Mouse (Mus musculus) gastrocnemius, adult 18-20 months (tissue): ENCODE measurements around the gene Fdxacb1. TPM values are rescaled to one million over a fixed set of nuclear protein-coding genes. Genes with fewer than 3 reads are reported as not detected.
A peak's percentile ranks its signal among the peaks of the same experiment; 100 is the strongest.

Experiments
- DNase-seq: peaks from one replicate; pipeline ENCODE4 v3.0.0; 2021; ENCODE audit warnings: low spot score
- long read RNA-seq, 2 experiments: library from polyadenylated mRNA; stranded (forward); transcript quantifications; one replicate each; pipeline ENCODE4 v2.0.0; 2021
- total RNA-seq, 2 experiments: library from RNA; stranded (reverse); gene quantifications; 2 replicates each; pipeline ENCODE4 v1.2.3; 2021

Gene Fdxacb1
- 1 to 10 TPM; 4.2 to 4.4 TPM for total RNA-seq
- long read RNA-seq, experiment 1, transcript Fdxacb1-201 (5 exons, 2,658 nt): major isoform, 7 of 9 reads
- long read RNA-seq, experiment 1, partial matches to known transcripts: 0 of 9 reads
- long read RNA-seq, experiment 1, other reads (novel, unspliced or antisense): 2 of 9 reads
- long read RNA-seq, experiment 2, partial matches to known transcripts: 0 of 4 reads
- long read RNA-seq, experiment 2, other reads (novel, unspliced or antisense): 0 of 4 reads

- peak; percentile 99 for DNase-seq
These were observed at the start of gene Fdxacb1 for GRCm38 (mm10) chr9:50768107-50769002. TSS of gene Fdxacb1 (plus strand) at chr9:50768236.

GRCm38 (mm10) chr9:50718878-50719277, 49.2 kb upstream of the Fdxacb1 start:
- DNase-seq: no peak

- DNase-seq: no peak
These were observed 47.0 kb upstream of the Fdxacb1 start for GRCm38 (mm10) chr9:50721061-50721460.

- DNase-seq: no peak
These were observed 45.6 kb upstream of the Fdxacb1 start for GRCm38 (mm10) chr9:50722451-50722911.

GRCm38 (mm10) chr9:50723406-50723805, 44.6 kb upstream of the Fdxacb1 start:
- DNase-seq: peak; percentile 74

- DNase-seq: no peak
These were observed 43.9 kb upstream of the Fdxacb1 start for GRCm38 (mm10) chr9:50724147-50724546.

GRCm38 (mm10) chr9:50724661-50725330, 43.2 kb upstream of the Fdxacb1 start:
- no peak for DNase-seq

GRCm38 (mm10) chr9:50725921-50726590, 42.0 kb upstream of the Fdxacb1 start:
- no peak for DNase-seq

- peak; percentile 28 for DNase-seq
These were observed 40.7 kb upstream of the Fdxacb1 start for GRCm38 (mm10) chr9:50727171-50727924.

GRCm38 (mm10) chr9:50727925-50728651, 39.9 kb upstream of the Fdxacb1 start:
- DNase-seq: peak; percentile 42

- DNase-seq: no peak
These were observed 38.4 kb upstream of the Fdxacb1 start for GRCm38 (mm10) chr9:50729600-50729999.

GRCm38 (mm10) chr9:50732560-50732959, 35.5 kb upstream of the Fdxacb1 start:
- no peak for DNase-seq

GRCm38 (mm10) chr9:50734989-50735388, 33.0 kb upstream of the Fdxacb1 start:
- peak; percentile 71 for DNase-seq

GRCm38 (mm10) chr9:50738914-50739870, 28.8 kb upstream of the Fdxacb1 start, which contains the start of gene Dixdc1:
TSS of gene Dixdc1 (minus strand) at chr9:50739517.
- DNase-seq: peak; percentile 96

- DNase-seq: no peak
These were observed 26.9 kb upstream of the Fdxacb1 start for GRCm38 (mm10) chr9:50740867-50741784.

GRCm38 (mm10) chr9:50742261-50742660, 25.8 kb upstream of the Fdxacb1 start:
- no peak for DNase-seq

GRCm38 (mm10) chr9:50742744-50743143, 25.3 kb upstream of the Fdxacb1 start:
- DNase-seq: no peak

GRCm38 (mm10) chr9:50745806-50746205, 22.2 kb upstream of the Fdxacb1 start:
- no peak for DNase-seq
